Mouse (Mus musculus) CD4-positive, CD25-positive, alpha-beta regulatory T cell, adult 2 months (primary cell): ENCODE measurements at regions not wholly inside any gene's neighbourhood (a gene's known extent, or its start where the extent isn't known, plus 50 kb on each side); places are given as distances from the start of the nearest gene placed in this dataset.

Source experiments
- DNase-seq: peaks from one replicate; pipeline ENCODE4 v3.0.0-alpha.2; 2012; ENCODE audit warnings: low read depth, low spot score

DNA sequence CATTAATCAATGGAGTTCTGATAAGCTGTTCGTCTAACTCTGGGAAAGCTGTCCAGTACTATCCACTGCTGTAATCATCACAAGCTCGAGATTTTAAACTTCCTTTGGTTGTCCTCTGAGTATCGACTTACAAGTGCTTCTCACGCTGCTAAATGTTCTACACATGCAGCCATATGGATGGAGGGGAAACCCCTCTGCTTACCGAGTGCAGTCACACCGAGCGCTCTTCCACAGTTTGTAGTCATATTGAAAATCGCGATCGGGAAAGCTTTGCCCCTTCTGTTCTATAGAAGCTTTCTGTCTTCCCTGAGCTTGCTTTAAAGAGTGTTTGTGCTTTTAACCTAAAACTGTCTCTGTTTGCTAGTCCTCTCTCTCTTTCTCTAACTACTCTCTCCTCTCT lies 57.8 kb downstream of the Degs1 start:
- DNase-seq = peak; percentile 55

DNA sequence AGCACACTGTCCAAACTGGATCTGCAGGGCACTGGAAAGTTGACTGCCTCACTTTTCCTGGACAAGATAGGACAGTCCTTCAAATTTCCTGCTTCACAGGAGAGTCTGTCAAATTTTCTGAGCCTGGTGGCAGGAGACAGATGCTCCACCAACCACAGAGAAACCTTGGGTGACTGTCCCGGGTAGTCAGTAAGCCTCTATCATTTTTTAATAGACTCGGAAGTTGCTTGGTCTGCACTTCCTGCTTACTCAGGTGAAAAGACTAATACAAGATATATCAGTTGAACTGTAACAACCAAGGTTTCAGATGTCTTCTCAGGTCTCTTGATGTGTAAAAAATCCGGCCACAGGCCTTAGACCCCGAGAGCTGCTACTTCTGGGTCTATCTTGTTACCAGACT lies 58.8 kb downstream of the Degs1 start:
- peak; percentile 16 for DNase-seq
